Mouse (Mus musculus) cerebellum, adult (tissue): ENCODE data around the gene Rwdd2a.

Experiments used
- ATAC-seq: cut with Nextera tagmentation; 2 replicates; pipeline ENCODE4 v1.9.2; 2017; ENCODE audit warnings: mild to moderate bottlenecking, moderate library complexity, mixed read lengths; ENCODE audit not compliant: insufficient number of reproducible peaks, low FRiP score, low TSS enrichment

Rwdd2a gene

GRCm38 (mm10) chr9:86571540-86572135 is at the start of gene Rwdd2a, which contains the start of gene Pgm3:
Rwdd2a (plus strand) TSS chr9:86571991.
Pgm3 (minus strand) TSS chr9:86571842.
- ATAC-seq: peak; percentile 94

DNA sequence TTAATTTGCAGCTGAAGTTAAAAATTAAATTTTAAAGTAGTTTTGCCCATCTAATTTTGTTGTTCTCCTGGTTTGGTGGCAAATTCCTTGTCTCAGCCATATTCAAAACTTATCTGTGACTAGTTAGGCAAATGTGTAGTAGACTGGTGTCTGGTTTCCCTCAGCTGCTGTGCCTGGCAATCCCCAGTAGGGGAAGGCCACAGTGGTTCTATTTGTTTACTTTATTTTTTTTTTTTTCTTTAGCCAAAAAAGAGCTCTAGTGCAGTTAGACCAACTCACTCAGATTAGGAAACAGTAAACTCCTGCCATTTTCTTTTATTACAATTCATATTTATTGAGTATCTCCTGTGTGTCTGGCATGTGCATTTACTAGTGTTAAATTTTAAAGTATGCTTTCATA is 49.5 kb upstream of the Rwdd2a start:
- ATAC-seq: no peak

DNA sequence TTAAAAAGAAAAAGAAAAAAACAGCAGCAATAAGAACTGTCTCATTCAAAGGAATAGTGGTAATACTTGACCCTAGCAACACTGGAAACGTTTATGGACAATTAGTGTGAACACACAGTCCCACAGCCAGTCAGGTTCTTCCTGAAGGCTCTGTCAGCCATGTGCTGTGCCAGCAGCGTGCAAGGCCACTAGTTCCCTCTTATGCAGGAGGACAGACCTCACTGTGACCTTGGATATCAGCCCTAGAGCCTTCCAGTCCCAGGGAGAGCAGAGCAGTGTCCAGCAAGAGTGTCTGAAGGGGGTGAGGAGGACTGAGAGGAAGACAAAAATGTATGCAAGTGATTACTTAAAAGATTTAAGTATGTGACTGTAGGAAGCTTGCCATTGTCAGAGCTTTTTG is 46.2 kb upstream of the Rwdd2a start:
- no peak for ATAC-seq

GRCm38 (mm10) chr9:86534071-86534470 is 37.7 kb upstream of the Rwdd2a start:
- no peak for ATAC-seq

GRCm38 (mm10) chr9:86543451-86543850 is 28.3 kb upstream of the Rwdd2a start:
- ATAC-seq: no peak

GRCm38 (mm10) chr9:86544559-86544958 is 27.2 kb upstream of the Rwdd2a start:
- ATAC-seq: no peak

DNA sequence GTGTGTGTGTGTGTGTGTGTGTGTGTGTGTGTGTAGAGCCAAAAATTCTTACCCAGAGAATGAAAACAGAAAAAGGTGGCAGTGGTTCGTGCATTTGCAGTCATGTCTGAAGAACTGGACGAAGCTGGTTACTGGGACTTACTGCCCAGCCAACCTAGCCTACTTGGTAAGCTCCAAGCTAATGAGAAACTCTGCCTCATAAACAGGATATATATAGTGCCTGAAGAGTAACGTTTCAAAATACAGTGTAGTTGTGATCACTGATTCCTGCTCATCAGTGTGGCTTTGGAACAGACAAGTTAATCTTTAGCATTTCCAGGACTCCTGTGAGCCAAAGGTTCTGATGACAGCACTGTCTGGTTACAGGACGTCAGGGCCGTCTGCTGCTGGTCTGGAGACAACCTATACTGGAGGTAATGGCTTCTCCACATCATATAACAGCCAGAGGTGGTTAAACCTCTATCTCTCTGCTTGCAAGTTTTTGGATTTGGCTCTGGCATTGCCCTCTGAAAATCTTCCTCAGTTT is 22.1 kb upstream of the Rwdd2a start:
- no peak for ATAC-seq

GRCm38 (mm10) chr9:86550717-86551116 is 21.1 kb upstream of the Rwdd2a start:
- no peak for ATAC-seq

- ATAC-seq: no peak
Measured at GRCm38 (mm10) chr9:86553886-86554285, 17.9 kb upstream of the Rwdd2a start.

GRCm38 (mm10) chr9:86554641-86555040 is 17.1 kb upstream of the Rwdd2a start:
- no peak for ATAC-seq

- no peak for ATAC-seq
Measured at GRCm38 (mm10) chr9:86560543-86560942, 11.2 kb upstream of the Rwdd2a start.

GRCm38 (mm10) chr9:86569314-86569910 is 2.4 kb upstream of the Rwdd2a start:
- no peak for ATAC-seq

GRCm38 (mm10) chr9:86570261-86570890 is 1.4 kb upstream of the Rwdd2a start:
- no peak for ATAC-seq

DNA sequence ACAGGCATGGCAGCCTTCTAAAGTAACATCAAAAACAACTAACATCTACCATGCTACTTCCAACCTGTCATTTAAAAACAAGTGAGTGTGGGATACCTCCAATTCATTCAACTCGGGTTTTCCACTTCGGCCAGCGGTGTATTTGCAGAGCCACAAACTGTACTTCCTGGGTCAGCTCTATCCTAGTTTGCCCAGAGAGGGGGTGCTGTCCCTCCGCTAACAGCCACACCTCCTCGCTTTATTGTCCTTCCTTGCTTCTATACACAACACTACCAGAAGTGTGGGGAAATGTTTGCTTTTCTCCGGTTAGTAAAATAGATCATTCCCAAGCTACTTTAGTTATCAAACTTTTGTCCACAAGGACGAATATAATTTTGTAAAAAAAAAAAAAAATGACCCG is 845 bp upstream of the Rwdd2a start:
- ATAC-seq: no peak

DNA sequence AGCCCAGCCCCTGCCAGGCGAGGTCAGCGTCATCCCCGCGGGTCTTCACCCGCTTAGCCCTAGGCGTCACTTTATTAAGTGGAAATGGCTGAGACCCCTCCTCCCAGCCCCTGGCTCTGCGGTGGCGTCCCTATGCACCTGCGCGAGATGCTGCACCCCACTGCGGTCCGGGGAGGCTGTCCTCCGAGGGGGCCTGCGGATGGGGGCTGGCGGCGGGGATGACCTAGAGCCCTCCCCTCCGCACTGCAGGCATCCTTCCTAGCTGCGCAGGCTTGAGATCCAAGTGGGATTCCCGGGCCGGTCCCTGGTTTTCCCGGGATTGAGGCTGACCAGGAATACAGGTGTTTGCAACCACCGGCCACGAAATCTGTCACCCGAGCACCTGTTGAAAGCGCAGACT is 405 bp downstream of the Rwdd2a start:
- peak; percentile 57 for ATAC-seq

GRCm38 (mm10) chr9:86572636-86573291 is 973 bp downstream of the Rwdd2a start:
- ATAC-seq: no peak

DNA sequence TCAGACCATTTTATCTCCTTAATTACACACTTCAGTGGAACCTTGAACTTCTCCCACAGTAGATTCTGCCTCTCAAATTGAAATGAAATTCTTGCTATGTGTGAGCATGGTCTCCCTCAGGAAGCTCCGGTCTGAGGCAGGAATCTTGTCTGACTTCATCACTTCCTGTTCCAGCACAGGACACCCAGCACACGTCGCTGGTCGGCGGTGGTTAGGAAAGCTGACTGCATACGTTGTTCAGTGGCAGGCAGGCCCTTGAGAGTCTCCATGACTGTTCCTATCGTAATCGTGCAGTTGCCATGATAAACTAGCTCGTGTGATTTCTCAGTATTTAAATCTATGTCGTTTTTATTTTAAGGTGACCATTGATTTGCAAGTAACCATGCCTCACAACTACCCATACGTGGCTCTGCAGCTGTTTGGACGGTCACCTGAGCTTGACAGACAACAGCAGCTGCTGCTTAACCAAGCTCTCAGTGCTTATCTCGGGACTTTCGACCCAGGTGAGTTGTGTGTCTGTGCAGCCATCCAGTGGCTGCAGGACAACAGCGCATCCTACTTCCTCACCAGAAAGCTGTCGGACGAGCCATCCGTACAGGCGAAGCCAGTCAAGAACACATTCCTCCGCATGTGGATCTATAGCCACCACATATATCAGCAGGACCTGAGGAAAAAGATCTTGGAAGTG is 2.0 kb downstream of the Rwdd2a start:
- no peak for ATAC-seq

- no peak for ATAC-seq
Measured at GRCm38 (mm10) chr9:86575178-86575577, 3.4 kb downstream of the Rwdd2a start.

DNA sequence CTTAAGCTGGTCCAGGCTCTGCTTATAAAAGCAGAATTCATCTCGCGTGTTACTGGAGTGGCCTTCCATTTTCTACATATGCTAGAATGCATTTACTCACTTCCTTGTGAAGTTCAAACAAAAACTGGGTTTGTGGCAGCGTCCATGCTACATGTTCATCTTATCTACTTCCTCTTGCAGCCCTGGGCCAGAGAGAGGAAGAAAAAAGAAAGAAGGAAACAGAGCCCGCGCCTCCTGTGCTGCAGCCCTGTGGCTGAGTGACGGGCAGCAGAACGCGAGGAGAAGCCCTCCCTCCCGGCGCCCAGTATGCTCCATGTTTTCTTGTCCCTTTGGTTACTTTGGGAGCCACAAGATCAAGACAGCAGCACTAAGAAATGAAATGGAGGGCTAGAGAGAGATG is 7.9 kb downstream of the Rwdd2a start:
- no peak for ATAC-seq

DNA sequence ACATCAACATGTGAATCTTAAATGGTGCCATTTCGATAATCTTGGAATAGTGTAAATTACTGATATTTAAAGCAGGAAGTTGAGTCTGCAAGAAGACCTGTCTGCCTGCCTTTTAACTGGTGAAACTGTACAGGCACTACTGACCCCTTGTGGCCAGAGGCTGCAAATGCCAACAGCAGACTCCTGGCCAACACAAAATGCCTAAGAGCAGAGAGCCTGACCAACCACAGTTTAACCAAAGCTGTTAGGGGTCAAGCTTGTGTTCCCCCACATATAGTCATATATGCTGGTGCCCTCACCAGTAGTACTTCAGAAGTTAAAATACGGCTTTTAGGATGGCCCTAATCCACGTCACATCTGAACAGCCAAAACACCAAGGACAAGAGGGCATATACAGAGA is 11.9 kb downstream of the Rwdd2a start:
- ATAC-seq: peak; percentile 58; the same call in 1 of the 2 replicates
